Mouse (Mus musculus): Measurements from ENCODE around the gene Ttll9.

Ttll9 gene

DNA sequence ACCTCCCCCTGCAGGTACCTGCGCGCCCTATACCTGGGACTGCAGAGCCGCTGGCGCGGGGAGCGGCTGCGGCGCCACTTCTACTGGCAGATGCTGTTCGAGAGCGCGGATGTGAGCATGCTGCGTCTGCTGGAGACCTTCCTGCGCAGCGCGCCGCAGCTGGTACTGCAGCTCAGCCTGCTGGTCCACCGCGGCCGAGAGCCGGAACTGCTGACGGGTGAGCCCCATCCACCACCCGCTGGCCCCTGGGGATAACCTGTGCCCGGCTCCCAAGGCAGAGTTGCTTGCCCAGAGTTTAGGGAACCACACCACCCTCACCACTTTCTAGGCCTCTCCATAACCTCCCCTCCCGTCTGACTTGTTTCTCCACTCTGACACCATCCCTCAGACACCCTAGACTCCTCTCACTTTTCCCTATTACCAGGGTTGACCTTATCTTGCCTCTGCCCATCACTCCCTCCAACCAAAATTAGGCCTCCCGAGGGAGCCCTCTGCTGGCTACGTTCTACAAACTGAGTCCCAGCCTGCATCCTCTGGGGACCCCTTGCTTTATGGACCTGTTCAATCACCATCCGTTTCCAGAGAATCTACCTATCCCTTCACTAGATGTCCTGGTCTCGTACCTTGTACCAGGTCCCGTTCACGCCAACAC lies 90.5 kb downstream of the Ttll9 start:
- DNase-seq = peak in 1 of 2 experiments; percentile 64

DNA sequence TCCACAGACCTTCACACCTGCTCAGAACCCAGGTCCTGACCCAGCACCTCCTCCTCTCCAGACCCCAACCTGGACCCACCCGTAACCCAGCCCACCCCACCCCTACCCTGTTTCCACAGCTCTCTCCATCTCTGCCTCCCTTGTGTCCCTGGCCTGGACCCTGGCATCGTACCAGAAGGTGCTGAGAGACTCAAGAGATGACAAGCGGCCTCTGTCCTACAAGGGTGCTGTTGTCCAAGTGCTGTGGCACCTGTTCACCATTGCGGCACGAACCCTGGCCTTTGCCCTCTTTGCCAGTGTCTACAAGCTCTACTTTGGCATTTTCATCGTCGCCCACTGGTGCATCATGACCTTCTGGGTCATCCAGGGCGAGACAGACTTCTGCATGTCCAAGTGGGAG lies 91.6 kb downstream of the Ttll9 start:
- no peak for DNase-seq

DNA sequence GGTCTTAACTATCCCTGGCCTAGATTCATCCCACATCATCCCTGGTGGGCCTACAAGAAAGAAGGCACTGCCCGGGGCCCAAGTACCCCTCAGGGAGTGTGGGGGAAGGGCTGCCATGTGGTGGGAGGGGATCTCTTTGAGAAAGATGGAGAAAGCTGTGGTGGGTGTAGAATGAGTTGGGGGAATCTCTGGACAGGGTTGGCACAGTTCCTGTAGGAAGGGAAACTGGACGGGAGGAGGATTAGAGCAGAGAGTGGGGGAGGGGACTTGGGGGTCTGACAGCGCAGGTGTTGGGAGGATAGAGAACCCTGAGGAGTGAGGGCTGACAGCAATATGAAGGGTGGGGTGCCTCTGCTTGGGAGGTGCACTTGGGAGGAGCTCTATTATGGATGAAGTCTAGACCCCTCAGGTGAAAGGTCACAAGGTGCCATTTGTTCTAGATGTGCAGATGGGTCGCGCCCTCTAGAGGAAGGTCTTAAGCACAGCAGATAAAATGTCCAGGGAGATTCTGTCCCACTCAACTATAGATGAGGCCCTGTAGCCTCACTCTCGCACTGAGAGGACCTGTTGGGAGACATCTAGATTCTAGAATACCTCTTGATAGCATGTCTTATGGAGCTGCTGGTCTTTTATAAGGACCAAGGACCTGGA lies 93.1 kb downstream of the Ttll9 start:
- no peak for DNase-seq

All from kidney, postnatal 36 days (tissue).